Mouse (Mus musculus) gastrocnemius, postnatal 10 days (tissue): Measurements from ENCODE around the gene Ddah2. TPM values are rescaled to one million over a fixed set of nuclear protein-coding genes. Genes with fewer than 3 reads are reported as not detected.

ENCODE experiments used
- DNase-seq: peaks from one replicate; pipeline ENCODE4 v3.0.0; 2021; ENCODE audit warnings: mixed read lengths
- total RNA-seq, 2 experiments: library from RNA; stranded (reverse); gene quantifications; 2 replicates each; pipeline ENCODE4 v1.2.3; 2021

Ddah2 gene
- total RNA-seq, 2 experiments from 2014 or later = 45.3 to 51.9 TPM

DNA sequence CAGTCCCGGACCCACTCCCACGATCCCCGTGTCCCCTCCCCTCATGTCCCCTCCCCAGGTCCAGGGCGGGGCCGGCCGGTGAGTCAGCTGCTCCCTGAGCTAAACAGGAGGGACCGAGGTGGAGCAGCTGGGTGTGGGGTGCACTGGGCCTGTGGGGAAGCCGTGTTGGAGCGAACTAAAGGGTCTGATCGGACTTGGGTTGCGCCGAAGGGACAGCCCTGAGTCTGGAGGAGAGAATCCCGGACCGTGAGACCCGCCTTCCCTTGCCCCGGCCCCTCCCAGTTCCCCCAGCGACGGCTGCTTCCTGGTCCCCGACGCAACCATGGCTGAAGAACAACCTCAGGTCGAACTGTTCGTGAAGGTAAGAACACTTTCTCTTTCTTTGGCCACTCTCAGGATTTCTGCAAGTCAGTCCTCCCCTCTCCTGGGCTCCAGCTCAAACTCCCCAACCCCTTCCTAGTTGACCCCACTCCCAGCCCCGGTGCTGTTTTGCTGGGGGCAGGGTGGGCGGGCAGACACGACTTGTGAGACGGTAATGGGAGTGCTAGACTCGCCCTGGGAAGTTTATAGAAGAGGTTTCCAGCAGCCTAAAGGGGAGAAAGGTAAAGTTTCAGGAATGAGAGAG lies 8.6 kb upstream of the Ddah2 start:
- DNase-seq = peak; percentile 75

DNA sequence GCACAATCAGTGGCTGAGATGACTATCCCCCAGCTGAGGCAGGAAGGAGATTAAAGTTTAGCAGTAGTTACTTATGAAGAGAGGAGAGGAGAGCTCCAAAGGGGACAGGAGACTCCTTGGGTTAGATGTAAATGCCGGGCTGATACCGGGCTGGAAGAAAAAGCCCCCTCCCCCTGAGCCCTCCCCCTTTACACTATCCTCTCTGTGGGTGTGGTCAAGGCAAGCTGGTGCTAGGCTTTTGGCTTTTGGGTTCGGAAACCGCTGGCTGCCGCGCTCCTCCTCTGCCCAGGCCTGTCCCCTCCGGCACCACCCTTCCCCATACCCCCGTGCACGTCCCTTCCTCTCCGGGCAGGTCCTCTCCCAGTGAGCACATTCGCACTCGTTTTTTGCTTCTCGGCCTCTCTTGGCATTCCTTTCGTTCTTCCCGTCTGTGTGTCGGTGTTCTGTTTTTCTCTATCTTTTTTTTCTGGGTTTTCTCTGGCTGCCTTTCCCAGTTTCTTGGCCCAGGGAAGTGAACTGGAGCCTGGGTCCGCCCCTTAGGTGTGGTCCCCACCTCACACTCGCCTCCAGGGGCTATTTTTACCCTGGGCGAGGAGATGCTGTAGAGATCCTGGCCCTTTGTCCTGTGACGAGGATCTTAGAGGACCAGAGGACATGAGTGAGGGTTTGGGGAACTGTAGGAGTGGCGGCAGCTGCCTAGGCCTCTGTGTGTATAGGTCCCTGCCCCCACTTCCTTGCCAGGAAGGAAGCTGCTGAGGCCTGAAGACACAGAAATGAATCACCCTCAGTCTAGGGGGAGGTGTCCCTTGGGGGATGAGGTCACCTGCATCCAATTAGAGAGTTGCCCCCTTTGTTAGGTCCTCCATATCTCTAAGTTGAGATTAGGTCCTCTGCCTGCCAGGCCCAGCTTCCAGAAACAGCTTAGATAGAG lies 7.4 kb upstream of the Ddah2 start:
- peak; percentile 42 for DNase-seq

DNA sequence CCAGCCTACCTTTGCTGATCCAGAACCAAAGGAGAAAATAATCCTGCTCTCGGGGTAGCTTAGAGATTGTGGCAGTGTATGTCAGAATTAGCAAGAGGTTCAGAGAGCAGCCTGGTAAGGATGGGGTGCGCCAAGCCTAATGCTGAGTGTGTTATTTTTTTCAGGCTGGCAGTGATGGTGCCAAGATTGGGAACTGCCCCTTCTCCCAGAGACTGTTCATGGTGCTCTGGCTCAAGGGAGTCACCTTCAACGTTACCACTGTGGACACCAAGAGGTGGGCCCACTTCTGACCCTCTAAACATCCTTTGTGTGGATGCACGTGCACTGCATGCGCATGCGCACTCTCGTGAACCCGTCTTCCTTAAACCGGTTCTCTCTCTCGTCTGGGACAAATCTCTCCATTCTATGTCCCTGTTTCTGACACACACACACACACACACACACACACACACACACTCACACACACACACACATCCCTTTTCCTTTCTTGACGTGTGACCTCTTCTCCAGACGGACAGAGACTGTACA lies 6.5 kb upstream of the Ddah2 start:
- DNase-seq = no peak

DNA sequence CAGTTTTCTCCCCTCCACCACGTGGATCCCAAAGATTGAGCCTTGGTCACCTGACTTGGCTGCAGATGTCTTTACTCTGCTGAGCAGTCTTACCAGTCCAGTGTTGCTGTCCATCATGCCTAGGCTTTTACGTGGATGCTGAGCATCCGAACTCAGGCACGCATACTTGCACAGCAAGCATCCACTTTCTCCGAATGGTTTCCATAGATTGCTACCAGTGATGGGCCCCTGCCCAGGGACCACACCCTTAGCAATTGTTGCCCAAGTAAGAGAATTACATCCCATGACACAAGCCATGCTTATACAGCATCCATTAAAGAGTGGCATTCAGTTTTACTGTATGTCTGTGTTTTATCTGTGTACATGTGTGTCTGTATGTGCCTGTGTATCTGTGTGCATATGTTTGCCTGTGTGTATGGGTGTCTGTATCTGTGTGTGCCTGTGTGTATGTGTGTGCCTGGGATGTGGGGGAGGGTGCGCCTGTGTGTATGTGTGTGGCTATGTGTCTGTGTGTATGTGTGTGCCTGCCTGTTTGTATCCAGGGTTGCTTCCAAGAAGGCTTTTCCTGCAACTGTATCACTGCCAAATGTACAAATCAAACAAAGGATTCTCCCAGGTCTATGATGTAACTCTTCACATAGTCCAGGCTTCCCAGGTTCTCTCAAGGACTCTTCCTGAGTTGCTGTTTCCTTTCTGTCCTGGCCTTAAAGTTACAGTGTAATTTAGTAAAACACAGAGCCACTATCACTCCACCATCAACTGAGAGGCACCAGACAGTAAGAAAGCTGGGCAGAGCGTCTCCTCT lies 2.9 kb upstream of the Ddah2 start:
- DNase-seq = no peak

DNA sequence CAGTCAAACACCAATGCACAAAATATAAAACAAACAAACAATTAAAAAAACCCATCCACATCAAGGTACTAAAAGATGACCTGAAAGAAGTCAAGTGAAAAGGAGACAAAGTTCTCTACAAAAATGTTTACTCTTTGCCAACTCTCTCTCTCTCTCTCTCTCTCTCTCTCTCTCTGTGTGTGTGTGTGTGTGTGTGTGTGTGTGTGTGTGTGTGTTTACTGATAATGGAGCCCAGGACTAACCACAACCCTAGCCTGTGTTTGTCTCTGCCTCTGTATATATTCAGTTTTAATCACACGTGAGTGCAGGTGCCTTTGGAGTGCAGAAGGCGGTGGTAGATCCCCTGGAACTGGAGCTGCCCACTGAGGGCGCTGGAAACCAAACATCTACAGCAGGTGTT lies 1.7 kb upstream of the Ddah2 start:
- DNase-seq = no peak

DNA sequence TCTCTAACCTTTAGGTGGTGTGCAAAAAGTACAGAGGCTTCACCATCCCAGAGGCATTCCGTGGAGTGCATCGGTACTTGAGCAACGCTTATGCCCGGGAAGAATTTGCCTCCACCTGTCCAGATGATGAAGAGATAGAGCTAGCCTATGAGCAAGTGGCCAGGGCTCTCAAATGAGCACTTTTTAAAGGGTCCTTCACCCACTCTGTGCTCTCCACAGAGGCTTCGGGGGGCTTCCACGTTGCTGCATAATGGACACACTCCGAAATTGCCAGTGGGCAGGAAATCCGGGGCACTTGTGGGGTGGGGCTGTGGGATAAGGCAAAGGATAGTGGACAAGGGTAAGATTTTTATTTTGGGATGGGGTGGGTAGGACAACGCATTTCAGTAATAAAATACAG lies 519 bp upstream of the Ddah2 start:
- no peak for DNase-seq

DNA sequence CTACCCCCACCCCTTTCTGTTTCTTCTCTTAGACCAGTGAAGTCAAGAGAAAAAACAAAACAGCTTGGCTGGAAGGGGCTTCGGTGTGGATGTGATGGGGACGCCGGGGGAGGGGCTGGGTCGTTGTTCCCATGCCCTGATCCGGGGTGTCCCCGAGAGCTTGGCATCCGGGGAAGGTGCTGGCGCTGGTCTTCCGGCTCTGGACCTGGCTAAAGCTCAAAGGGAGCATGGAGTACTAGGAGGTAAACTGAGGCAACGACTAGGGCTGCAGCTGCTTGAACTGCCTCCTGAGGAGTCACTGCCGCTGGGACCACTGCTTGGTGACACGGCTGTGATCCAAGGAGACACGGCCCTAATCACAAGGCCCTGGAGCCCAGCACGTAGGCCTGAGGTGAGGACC lies 1.2 kb downstream of the Ddah2 start:
- DNase-seq = no peak

DNA sequence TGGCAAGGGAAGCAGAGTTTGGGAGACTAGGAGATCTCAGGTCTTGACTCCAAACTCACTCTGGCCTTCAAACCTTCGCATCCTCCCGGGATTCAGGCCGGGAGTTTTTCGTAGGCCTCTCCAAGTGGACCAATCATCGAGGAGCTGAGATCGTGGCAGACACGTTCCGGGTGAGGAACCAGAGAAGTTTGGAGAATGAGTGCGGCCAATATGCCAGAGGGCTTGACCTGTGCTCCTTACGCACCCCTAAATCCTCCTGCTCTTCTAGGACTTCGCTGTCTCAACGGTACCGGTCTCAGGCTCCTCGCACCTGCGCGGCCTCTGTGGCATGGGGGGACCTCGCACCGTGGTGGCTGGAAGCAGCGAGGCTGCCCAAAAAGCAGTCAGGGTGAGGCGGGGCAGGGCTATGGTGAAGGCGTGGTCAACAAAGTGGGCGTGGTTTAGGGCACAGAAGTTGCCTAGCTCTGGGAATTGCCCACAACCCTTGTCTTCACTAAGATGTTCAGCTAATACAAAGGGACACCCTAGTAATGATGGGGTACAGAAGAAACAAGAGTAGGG lies 2.0 kb downstream of the Ddah2 start:
- peak; percentile 40 for DNase-seq

DNA sequence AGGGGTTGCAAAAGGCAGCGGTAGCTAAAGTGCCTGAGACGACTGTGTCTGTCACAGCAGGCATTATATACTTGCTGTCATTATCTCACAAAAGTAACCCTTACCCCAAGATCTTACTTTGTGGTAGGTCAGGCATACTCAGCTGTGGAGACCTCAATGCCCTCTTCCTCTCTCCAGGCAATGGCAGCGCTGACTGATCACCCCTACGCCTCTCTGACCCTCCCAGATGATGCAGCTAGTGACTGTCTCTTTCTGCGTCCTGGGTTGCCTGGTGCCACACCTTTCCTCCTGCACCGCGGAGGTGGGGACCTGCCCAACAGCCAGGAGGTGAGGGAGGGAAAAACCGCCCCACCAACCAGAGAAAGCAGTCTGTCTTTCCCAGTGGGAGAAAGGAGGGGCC lies 2.5 kb downstream of the Ddah2 start:
- DNase-seq = no peak

DNA sequence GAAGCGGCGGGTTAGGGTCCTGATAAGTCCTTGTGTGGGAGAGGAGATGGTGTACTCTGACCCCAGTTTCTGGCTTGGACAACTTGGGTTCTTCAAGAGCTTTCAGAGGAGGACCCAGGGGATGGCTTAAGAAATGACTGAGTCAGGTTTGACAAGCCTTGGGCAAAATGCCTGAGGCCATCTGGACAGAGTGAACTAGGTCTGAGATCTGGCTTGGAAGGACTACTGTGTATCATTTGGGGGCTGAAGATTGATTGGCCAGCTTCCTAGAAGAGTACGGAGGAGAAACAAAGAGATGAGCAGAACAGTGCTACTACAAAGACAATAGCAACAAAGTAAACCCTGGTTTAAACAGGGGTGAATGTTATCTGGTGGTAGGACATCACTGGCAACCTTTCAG lies 4.6 kb downstream of the Ddah2 start:
- no peak for DNase-seq

DNA sequence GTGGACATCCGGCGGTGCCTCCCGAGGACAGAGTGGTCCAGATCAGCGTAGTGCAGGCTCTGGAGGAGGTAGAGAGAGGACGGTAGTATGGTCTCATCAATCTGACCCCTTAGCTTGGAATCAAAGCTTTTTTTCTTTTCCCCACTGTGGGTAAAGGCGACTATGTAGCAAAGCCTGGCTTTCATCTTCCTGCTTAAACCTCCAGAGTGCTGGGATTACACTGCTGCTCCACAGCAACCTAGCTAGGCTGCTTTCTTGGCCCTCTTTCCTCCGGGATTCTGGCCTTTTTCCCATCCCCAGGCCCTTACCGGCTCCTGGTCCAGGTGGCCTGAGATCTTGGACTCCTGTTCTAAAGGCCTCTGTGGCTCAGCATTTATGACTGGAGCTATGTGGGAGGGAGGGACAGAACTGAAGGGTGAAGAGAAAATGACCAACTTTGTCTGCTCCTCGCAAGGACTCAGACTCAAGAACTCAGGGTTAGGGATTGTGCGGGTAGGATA lies 5.6 kb downstream of the Ddah2 start:
- DNase-seq = no peak

DNA sequence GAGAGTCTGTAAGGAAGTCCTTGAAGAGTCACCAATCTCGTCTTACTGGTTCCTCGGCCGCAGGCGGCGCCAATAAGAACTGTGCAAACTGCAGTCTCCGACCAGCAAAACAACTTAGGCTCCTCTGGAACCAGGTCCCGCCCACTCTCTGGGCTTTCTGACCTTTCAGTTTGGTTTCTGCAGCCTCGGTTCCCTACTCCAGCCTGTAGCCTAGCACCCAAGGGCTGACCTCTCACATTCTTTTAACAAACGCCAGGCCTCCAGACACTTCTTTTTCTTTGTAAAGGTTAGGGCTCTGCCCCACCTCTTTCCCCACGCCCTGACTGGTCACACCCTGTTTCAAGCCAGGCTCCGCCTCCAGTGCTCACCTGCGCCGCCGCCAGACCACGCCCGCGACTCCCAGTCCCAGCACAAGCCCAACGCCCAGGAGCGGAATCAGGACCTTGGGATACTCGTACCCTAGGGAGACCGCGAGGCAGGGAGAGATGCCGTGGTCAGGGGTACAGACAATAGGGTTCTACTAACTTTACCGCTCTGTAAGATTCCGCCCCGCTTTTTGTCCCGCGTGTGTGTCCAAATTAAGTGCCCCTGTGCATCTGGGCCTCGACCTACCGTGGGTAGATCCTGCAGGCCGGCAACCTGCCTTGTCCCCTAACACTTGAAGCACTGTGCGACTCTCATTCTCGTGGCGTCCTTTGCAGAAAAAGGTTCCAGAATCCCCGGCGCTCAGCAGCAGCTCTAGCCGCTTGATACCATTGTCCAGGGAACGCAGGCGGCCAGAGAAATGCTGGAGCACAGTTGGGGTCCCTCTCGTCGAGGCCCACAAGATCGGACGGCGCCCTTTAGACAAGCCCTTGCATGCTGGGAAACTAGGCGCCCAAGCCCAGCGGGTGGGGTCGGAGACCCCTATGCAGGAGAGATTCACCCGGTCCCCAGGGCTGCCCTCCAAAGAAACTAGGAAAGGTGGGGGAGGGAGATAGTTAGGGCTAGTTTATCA lies 6.4 kb downstream of the Ddah2 start, which contains the start of gene Ly6g6c:
Gene Ly6g6c, plus strand, starts transcription at position 438 of the 997 bp plus-strand sequence.
- DNase-seq = peak; percentile 41

DNA sequence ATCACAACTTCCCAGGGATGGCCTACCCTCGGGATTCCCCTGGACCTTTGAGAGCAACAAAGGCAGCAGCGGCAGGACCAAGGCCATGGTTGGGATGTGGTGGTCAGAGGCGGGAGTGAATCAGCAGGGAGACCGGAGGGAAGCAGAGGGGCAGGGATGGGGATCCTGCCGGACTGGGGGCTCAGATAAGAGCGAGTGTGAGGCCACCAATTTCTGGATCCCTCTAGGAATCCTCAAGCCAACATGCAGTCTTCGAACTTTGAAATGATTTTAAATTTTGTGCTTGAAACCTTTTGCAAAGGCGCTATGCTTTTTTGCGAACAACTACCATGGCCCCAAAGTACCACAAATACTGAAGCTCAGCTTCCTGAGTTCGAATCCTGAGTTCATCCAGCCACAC lies 7.2 kb downstream of the Ddah2 start, which contains the start of gene Mpig6b:
Gene Mpig6b, minus strand, starts transcription at position 101 of the 400 bp plus-strand sequence.
- DNase-seq = no peak

DNA sequence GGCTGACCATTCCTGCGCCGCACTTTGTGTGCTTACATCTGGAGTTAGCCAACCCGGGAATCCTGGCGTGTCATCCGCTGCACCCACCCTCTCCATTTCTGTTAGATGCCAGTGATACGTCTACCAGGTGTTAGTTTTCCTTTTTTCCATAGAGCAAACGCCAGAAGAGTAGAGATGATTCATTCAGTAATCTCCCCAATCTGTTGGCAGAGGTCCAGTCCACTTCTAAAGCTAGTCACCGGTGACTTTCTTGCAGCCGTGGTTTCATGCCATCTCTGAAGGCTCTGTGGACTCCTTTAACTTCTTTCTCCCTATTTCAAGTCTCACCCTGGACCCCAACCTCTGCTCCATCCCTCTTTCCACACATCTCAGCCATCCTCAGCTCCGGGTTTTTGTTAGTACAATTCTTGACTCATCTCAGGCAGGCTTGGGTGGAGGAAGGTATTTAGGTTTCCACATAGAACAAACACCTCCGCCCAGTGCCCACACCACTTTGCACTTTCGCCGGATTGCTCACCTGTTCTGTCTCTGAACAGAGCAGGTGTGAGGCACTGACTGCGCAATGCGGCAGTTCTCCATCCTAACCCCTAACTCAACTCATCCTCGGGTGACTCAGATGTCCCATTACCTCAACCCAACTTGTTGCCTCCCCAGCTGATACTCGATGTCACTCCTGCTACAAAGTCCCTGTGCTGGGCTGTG lies 9.5 kb downstream of the Ddah2 start:
- no peak for DNase-seq

DNA sequence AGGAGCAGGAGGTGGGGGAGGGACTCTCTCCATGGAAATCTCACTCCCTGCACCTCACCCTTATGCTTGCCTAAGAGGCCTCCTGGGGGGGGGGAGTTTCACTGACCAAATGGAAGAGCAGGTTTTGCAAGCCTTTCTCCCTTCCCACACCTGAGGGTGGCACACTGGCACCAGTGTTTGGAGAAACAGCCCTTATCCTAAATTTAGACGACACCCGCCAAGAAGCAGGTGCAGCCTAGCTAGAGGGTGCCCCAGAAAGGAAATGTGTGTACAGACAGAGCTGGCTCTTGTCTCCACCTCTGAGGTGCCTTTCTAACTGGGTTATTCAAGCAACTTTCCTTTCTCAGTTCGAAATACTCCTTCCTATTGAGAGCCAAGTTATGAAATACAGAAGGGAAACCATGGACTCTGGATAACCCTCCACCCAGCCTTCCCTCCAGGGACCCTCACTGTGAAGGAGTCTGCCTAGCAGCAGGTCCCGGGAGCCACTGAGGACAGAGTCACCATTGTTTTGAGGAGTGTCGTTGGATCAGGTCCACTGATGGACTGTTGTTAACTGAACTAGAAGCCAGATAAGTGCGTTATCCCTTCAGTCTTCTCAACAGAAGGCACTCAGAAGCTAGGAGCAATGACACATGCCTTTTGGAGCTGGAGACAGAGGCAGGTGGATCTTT lies 11.9 kb downstream of the Ddah2 start:
- DNase-seq = no peak

DNA sequence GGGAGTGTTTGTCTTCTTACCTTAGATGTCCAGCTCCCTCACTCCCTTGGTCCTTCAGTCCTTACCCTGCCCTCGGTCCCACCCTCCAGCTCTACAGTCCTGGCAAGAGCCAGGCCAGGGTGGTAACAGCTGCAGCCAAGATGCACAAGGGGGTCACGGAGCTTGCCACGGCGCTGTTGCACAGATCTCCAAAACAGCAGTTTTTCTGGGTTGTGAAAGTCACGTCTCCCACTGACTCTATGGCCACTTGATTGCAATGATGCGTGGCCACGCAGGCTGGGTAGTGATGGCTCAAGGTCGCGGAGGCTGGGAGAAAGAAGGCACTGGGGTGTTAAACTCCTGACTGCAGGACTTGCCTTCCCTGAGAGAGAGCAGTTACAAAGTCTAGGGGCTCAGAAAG lies 12.6 kb downstream of the Ddah2 start:
- DNase-seq = no peak

DNA sequence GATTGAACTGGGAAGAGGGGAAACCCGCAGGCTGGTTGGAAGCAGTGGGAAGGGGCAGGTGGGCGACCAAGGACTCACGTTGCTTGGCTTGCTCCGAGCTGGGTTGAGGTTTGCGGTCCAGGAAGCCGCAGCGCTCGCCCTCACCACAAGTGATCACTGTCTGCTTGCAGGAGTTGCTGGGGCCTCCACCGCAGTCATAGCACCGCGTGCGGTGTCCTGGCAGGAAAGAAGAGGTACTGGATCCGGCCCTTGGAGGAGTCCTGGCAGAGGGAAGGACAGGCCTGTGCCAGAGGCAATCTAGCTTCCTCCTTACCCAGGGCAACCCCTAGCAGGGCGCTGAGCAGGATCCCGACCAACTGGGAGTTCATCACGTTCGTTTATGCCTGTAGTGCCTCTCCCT lies 15.3 kb downstream of the Ddah2 start:
- no peak for DNase-seq

DNA sequence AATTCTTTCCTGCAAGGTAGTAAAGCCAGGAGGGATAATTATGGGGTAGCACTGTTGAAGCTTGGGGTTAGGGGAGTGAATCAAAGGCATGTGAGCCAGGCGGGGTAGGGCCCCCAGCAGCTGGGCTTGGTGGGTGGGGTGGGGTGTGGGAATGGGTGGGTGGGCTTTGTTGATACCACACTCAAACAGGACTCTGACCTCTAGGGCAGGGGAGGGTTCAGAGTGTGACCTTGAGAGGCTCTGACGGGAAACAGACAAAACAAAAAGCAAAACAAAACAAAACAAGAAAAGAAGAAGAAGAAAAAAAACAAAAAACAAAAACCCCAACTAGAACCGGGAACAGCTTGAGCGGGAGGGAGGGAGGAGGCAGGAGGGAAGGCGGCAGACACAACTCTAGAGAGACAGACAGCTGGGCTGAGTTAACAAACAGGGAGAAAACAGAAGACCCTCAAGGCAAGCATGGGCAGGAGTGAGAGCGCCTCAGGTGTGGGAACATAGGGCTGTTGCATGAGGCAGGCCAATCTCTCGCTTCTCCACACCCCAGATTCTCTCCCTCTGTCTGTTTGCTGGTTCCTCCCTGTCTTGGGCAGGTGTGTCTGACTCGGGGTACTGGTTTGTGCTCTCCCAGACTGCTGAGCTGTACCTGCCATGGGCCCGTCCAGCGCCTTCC lies 17.8 kb downstream of the Ddah2 start, which contains the start of gene Ly6g6e:
Gene Ly6g6e, plus strand, starts transcription at position 396 of the 670 bp plus-strand sequence.
- no peak for DNase-seq

DNA sequence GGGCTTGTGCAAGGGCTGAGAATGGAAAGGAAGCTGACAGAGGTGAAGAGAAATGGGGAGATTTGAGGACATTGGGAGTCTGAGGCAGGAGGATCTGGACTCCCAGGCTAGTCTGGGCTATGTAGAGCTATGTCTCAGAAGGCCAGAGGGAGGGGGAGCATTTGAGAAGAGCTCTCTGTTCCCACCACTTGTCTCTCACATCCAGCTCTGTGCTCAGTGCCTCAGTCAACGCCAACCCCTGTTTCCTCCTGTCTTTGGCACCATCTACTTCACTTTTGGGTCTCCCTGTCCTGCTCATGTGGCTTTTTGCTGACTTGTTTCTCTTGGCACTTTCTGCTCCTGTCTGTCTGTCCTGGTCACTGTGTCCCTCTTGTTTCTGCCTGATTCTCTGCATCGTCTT lies 18.4 kb downstream of the Ddah2 start:
- no peak for DNase-seq
